Mouse (Mus musculus): ENCODE results near the gene Bsx. TPM values are rescaled to one million over a fixed set of nuclear protein-coding genes. Genes with fewer than 3 reads are reported as not detected.
A peak's percentile ranks its signal among the peaks of the same experiment; 100 is the strongest.

Gene Bsx
- polyA plus RNA-seq, 1 experiment from 2014 or later = 2.7 TPM

DNA sequence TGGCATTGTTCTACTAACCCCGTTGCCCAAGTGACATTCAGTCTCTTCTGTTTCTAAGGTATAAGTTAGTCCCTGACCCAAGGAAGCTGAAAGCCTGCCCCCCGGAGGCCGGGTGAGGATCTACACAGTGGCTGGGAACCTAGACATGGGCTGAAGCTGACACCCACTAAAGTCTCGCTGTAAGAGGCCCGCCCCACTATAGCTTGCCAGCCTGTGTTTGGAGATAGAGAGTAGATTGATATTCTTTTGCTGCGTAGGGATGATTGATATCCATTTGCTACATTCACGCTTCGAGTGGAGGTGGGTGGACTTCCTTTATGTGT, 1.8 kb upstream of the Bsx start:
- no peak for ATAC-seq
- no peaks in the 10 kb centered on the region for H3K36me3 ChIP-seq
- peaks cover 9% of the 10 kb centered on the region for H3K4me1 ChIP-seq (replicated peaks)
- no peak overlapping the region for H3K4me3 ChIP-seq (replicated peaks)
- H3K9ac ChIP-seq (replicated peaks) = no peak overlapping the region
- no peak overlapping the region for H3K27ac ChIP-seq
- WGBS = 2% methylated on average over 8 of the region's 8 CpGs
- H3K4me2 ChIP-seq (replicated peaks) = peak overlapping the region; percentile 33
- no peaks in the 10 kb centered on the region for H3K9me3 ChIP-seq
- peaks cover 86% of the 10 kb centered on the region for H3K27me3 ChIP-seq

- H3K4me1 ChIP-seq (replicated peaks) = peaks cover 22% of the 10 kb centered on the region
- no peak overlapping the region for H3K4me2 ChIP-seq (replicated peaks)
- no peaks in the 10 kb centered on the region for H3K9me3 ChIP-seq
- no peaks in the 10 kb centered on the region for H3K36me3 ChIP-seq
- no peak overlapping the region for H3K9ac ChIP-seq (replicated peaks)
- no peak overlapping the region for H3K4me3 ChIP-seq (replicated peaks)
- H3K27ac ChIP-seq = no peak overlapping the region
- H3K27me3 ChIP-seq = peaks cover 94% of the 10 kb centered on the region
- WGBS = 4% methylated on average over 4 of the region's 4 CpGs
- ATAC-seq = no peak
These were observed 1.0 kb downstream of the Bsx start for GRCm38 (mm10) chr9:40874961-40875360.

GRCm38 (mm10) chr9:40875431-40875830, 1.5 kb downstream of the Bsx start:
- no peaks in the 10 kb centered on the region for H3K9me3 ChIP-seq
- H3K27ac ChIP-seq = no peak overlapping the region
- H3K36me3 ChIP-seq = no peaks in the 10 kb centered on the region
- under 1% methylated on average over 17 of the region's 17 CpGs for WGBS
- H3K4me2 ChIP-seq (replicated peaks) = no peak overlapping the region
- ATAC-seq = no peak
- H3K27me3 ChIP-seq = peaks cover 94% of the 10 kb centered on the region
- peaks cover 22% of the 10 kb centered on the region for H3K4me1 ChIP-seq (replicated peaks)
- no peak overlapping the region for H3K4me3 ChIP-seq (replicated peaks)
- no peak overlapping the region for H3K9ac ChIP-seq (replicated peaks)

GRCm38 (mm10) chr9:40876164-40876563, 2.2 kb downstream of the Bsx start:
- H3K27me3 ChIP-seq = peaks cover 96% of the 10 kb centered on the region
- no peak overlapping the region for H3K4me2 ChIP-seq (replicated peaks)
- peak overlapping the region; percentile 6; the same call in 1 of the 2 replicates for H3K4me3 ChIP-seq (replicated peaks)
- no peaks in the 10 kb centered on the region for H3K36me3 ChIP-seq
- 1% methylated on average over 29 of the region's 29 CpGs for WGBS
- no peak overlapping the region for H3K27ac ChIP-seq
- no peak overlapping the region for H3K9ac ChIP-seq (replicated peaks)
- peaks cover 20% of the 10 kb centered on the region for H3K4me1 ChIP-seq (replicated peaks)
- H3K9me3 ChIP-seq = no peaks in the 10 kb centered on the region
- no peak for ATAC-seq

- Histone ChIP-seq H3K4me1 (replicated peaks) (peaks cover 14% of the 10 kb centered on the region), H3K9ac (replicated peaks) (no peak overlapping the region), H3K27ac (no peak overlapping the region), H3K27me3 (peaks cover 96% of the 10 kb centered on the region), H3K36me3 (no peaks in the 10 kb centered on the region), H3K4me3 (replicated peaks) (0 out of 2 replicates have a peak overlapping the region, but pooled peaks have one; percentile 6), H3K4me2 (replicated peaks) (no peak overlapping the region), H3K9me3 (no peaks in the 10 kb centered on the region)
- ATAC-seq = no peak
- 3% methylated on average over 5 of the region's 5 CpGs for WGBS
These were observed 2.8 kb downstream of the Bsx start for GRCm38 (mm10) chr9:40876693-40877092.

DNA sequence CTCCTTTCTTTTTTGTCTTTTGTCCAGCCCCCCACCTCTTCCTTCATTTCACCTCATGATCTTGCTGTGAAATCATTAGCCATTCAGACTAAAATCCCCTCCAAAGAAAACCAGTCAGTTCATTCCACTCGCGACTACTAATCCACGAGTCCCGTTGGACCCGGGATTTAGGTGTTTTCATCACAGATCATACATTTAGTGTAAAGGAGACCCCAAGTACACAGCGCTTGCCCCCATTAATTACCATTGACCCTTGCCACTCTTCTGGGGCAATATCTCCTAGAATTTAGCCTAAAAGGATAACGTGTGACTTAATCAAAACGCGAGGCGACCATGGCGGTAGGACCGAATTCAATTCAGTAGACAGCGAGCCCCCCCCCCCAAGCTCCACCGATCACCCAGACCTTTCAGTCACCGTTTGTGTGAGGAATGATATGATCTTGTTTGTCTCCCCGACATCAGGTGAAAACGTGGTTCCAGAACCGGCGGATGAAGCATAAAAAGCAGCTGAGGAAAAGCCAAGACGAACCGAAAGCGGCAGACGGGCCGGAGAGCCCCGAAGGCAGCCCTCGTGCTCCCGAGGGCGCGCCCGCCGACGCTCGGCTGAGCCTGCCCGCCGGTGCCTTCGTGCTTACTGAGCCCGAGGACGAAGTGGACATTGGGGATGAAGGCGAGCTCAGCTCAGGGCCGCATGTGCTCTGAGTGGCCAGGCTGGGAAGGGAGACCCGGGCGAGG, 3.4 kb downstream of the Bsx start:
- peak overlapping the region; percentile 34 for H3K4me2 ChIP-seq (replicated peaks)
- WGBS = under 1% methylated on average over 42 of the region's 42 CpGs
- no peaks in the 10 kb centered on the region for H3K9me3 ChIP-seq
- no peaks in the 10 kb centered on the region for H3K36me3 ChIP-seq
- H3K27me3 ChIP-seq = peaks cover 96% of the 10 kb centered on the region
- H3K27ac ChIP-seq = no peak overlapping the region
- H3K9ac ChIP-seq (replicated peaks) = 0 out of 2 replicates have a peak overlapping the region, but pooled peaks have one; percentile 3
- ATAC-seq = 0 out of 2 replicates have a peak, but pooled peaks have one; percentile 16
- H3K4me3 ChIP-seq (replicated peaks) = peak overlapping the region; percentile 16
- peaks cover 13% of the 10 kb centered on the region for H3K4me1 ChIP-seq (replicated peaks)

DNA sequence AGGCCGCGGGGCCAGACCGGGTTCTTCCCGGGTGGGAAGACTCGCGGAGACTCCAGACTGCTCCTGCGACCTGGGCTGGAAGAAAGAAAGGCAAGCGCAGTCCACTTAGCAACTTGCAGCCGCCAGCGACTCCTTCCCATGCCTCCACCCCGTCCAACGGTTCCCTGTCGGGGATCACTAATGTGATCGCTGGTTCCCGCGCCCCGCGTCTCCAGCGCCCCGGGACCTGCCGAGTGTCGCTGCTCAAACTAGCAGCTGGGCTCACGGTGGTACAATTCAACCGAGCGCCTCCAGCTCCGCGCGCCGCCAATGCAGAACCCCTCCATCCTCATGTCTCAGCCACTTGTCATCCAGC, 3.9 kb downstream of the Bsx start:
- Histone ChIP-seq H3K4me2 (replicated peaks) (peak overlapping the region; percentile 34), H3K4me3 (replicated peaks) (peak overlapping the region; percentile 16), H3K27ac (no peak overlapping the region), H3K4me1 (replicated peaks) (peaks cover 13% of the 10 kb centered on the region), H3K36me3 (no peaks in the 10 kb centered on the region), H3K9ac (replicated peaks) (0 out of 2 replicates have a peak overlapping the region, but pooled peaks have one; percentile 3), H3K9me3 (no peaks in the 10 kb centered on the region), H3K27me3 (peaks cover 96% of the 10 kb centered on the region)
- under 1% methylated on average over 29 of the region's 29 CpGs for WGBS
- ATAC-seq = 0 out of 2 replicates have a peak, but pooled peaks have one; percentile 41

DNA sequence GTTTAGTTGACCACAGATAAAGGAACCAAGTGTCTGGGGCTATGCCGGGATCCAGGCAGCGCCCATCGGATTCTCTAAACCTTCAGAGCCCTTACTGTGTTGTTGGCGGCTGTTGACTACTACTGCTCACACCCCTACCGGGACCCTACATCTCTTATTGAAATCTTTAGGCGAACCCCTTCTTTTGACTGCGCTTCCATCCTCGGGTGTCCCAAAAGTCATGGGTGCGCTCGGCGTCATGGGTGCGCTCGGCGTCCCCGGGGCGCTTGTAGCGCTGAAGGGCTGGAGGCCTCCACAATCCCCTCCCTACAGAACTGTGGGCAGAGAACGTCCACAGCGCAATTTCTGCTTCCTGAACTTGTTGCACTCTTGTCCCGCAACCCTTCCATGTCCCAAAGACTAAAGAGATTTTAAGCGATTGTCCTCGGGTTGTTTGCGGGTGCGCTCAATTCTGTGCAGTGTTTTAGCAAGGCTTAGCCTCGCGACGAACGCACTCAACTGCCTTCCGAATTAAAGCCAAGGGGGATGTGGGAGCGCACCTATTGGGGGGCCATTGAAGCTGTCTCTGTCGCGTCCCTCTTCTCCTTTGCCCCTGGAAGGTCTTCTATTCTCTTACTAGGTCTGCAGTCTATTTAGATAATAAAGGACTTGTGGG, 4.5 kb downstream of the Bsx start:
- peaks cover 96% of the 10 kb centered on the region for H3K27me3 ChIP-seq
- no peak overlapping the region for H3K27ac ChIP-seq
- H3K9ac ChIP-seq (replicated peaks) = no peak overlapping the region
- H3K9me3 ChIP-seq = no peaks in the 10 kb centered on the region
- H3K4me2 ChIP-seq (replicated peaks) = peak overlapping the region; percentile 34; the same call in 1 of the 2 replicates
- ATAC-seq = 0 out of 2 replicates have a peak, but pooled peaks have one; percentile 25
- 0 out of 2 replicates have a peak overlapping the region, but pooled peaks have one; percentile 16 for H3K4me3 ChIP-seq (replicated peaks)
- WGBS = 1% methylated on average over 32 of the region's 32 CpGs
- H3K4me1 ChIP-seq (replicated peaks) = peaks cover 13% of the 10 kb centered on the region
- H3K36me3 ChIP-seq = no peaks in the 10 kb centered on the region

GRCm38 (mm10) chr9:40878998-40879397, 5.1 kb downstream of the Bsx start:
- Histone ChIP-seq H3K27me3 (peaks cover 98% of the 10 kb centered on the region), H3K4me2 (replicated peaks) (no peak overlapping the region), H3K4me1 (replicated peaks) (peaks cover 13% of the 10 kb centered on the region), H3K27ac (no peak overlapping the region), H3K9ac (replicated peaks) (no peak overlapping the region), H3K9me3 (no peaks in the 10 kb centered on the region), H3K36me3 (no peaks in the 10 kb centered on the region), H3K4me3 (replicated peaks) (no peak overlapping the region)
- WGBS = under 1% methylated on average over 14 of the region's 14 CpGs
- ATAC-seq = no peak

- Histone ChIP-seq H3K4me2 (replicated peaks) (peak overlapping the region; percentile 44), H3K9ac (replicated peaks) (no peak overlapping the region), H3K4me3 (replicated peaks) (peak overlapping the region; percentile 10), H3K36me3 (no peaks in the 10 kb centered on the region), H3K4me1 (replicated peaks) (peaks cover 16% of the 10 kb centered on the region), H3K9me3 (no peaks in the 10 kb centered on the region), H3K27me3 (peaks cover 92% of the 10 kb centered on the region), H3K27ac (no peak overlapping the region)
- ATAC-seq = no peak
- 8% methylated on average over 10 of the region's 10 CpGs for WGBS
These were observed 11.7 kb downstream of the Bsx start for GRCm38 (mm10) chr9:40885669-40886068.

DNA sequence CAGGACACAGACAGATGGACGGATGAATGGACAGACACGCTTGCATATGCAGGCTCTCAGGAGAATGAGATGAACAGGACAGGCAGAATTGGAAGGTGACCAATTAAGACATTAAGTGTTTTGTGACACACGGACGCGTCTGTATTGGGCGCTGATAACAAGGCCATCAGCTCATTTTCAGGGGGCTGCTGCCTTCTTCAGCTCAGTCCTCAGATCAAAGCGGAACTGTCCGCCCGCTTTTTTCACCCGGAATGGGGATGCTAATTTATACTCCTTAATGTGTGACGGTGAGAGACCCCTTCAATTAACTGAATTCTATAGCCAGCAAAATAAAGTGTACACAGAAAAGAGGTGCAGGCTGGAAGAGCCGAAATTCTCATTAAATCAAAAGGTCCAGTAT, 15.5 kb downstream of the Bsx start:
- Histone ChIP-seq H3K9ac (replicated peaks) (no peak overlapping the region), H3K36me3 (no peaks in the 10 kb centered on the region), H3K4me2 (replicated peaks) (no peak overlapping the region), H3K27ac (no peak overlapping the region), H3K4me3 (replicated peaks) (no peak overlapping the region), H3K9me3 (no peaks in the 10 kb centered on the region), H3K4me1 (replicated peaks) (peaks cover 16% of the 10 kb centered on the region), H3K27me3 (peaks cover 76% of the 10 kb centered on the region)
- WGBS = 17% methylated on average over 12 of the region's 12 CpGs
- peak; percentile 50; the same call in 1 of the 2 replicates for ATAC-seq

GRCm38 (mm10) chr9:40892456-40892855, 18.5 kb downstream of the Bsx start:
- Histone ChIP-seq H3K9ac (replicated peaks) (no peak overlapping the region), H3K4me2 (replicated peaks) (no peak overlapping the region), H3K27ac (no peak overlapping the region), H3K36me3 (no peaks in the 10 kb centered on the region), H3K4me3 (replicated peaks) (no peak overlapping the region), H3K27me3 (peaks cover 58% of the 10 kb centered on the region), H3K9me3 (no peaks in the 10 kb centered on the region), H3K4me1 (replicated peaks) (peaks cover 6% of the 10 kb centered on the region)
- no peak for ATAC-seq
- WGBS = 70% methylated on average over 6 of the region's 6 CpGs

All from midbrain, embryonic 13.5 days (tissue).